Mouse (Mus musculus) megakaryocyte-erythroid progenitor cell, adult 5-6 weeks (primary cell): ENCODE results near the gene Gpsm2. TPM values are rescaled to one million over a fixed set of nuclear protein-coding genes. Genes with fewer than 3 reads are reported as not detected.
"Not testable (repeated sequence)": the region's sequence is repeated elsewhere in the genome, so short reads cannot be mapped to it uniquely, and the experiment has no call there.

Source experiments
- ATAC-seq: replicated peaks from 2 replicates; pipeline ENCODE4 v1.8.0; 2016; ENCODE audit warnings: mild to moderate bottlenecking, inconsistent platforms; ENCODE audit not compliant: severe bottlenecking, poor library complexity, low FRiP score, low TSS enrichment
- total RNA-seq, 2 experiments: library from RNA; stranded (forward) in 1 of 2; stranded (reverse) in 1 of 2; fragments of 200-1000, 215-1000 nt in 1 of 2; fragments of >200 nt in 1 of 2; fragmentation: Nextera tagmentation in 1 of 2; gene quantifications; 2 replicates each; pipeline ENCODE4 v1.2.3; 2014 to 2017

Gene Gpsm2
- total RNA-seq, 2 experiments from 2014 or later, result 35.5 to 56.2 TPM

- not testable (repeated sequence) for ATAC-seq
Measured at GRCm38 (mm10) chr3:108683597-108683996, 38.5 kb downstream of the Gpsm2 start.

GRCm38 (mm10) chr3:108681004-108681403 lies 41.1 kb downstream of the Gpsm2 start:
- no peak for ATAC-seq

GRCm38 (mm10) chr3:108676616-108677015 lies 45.5 kb downstream of the Gpsm2 start:
- no peak for ATAC-seq

GRCm38 (mm10) chr3:108660941-108661340 lies 61.2 kb downstream of the Gpsm2 start:
- no peak for ATAC-seq

DNA sequence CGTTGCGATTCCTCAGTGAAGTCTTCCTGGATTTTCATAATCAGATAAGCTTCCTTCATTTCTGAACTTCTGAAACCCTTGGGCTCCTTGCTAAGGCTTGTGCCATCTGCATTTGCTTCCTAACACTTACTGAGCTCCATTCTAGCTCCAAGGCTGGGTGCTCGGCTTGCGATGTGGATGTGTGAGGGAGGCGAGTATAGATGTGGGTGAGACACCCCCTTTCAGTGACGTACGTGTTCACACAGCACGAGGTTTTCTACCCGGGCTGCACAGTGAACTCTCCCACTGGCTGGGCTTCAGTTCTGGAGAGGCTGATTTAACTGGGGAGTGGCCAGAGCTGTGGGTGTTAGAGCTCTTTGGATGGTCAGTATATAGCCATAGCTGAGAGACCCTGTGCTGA lies 63.5 kb downstream of the Gpsm2 start:
- ATAC-seq, result no peak

GRCm38 (mm10) chr3:108655486-108655885 lies 66.6 kb downstream of the Gpsm2 start:
- ATAC-seq, result no peak

DNA sequence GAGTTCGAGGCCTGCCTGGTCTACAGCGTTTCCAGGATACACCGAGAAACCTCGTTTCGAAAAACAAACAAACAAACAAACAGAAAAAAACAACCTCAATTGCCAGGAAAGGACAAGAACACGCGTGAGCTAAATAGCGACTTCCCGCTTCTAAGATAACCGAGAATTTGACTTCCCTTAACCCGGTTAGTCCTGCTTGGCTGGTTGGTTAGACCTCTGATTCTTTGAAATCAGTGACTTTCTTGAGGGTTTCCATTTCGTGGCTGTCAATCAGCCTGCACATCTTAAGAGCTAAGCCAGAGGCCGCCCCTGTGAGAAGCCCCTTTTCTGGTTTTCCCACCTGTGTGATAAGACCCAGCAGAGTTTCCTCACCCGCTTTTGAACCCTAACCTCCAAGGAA lies 67.5 kb downstream of the Gpsm2 start:
- ATAC-seq, result 0 out of 2 replicates have a peak, but pooled peaks have one; percentile 20

GRCm38 (mm10) chr3:108653710-108654379 lies 68.3 kb downstream of the Gpsm2 start, which contains the start of gene Clcc1:
Gene Clcc1, plus strand, starts transcription at chr3:108653913.
- ATAC-seq, result peak; percentile 86

DNA sequence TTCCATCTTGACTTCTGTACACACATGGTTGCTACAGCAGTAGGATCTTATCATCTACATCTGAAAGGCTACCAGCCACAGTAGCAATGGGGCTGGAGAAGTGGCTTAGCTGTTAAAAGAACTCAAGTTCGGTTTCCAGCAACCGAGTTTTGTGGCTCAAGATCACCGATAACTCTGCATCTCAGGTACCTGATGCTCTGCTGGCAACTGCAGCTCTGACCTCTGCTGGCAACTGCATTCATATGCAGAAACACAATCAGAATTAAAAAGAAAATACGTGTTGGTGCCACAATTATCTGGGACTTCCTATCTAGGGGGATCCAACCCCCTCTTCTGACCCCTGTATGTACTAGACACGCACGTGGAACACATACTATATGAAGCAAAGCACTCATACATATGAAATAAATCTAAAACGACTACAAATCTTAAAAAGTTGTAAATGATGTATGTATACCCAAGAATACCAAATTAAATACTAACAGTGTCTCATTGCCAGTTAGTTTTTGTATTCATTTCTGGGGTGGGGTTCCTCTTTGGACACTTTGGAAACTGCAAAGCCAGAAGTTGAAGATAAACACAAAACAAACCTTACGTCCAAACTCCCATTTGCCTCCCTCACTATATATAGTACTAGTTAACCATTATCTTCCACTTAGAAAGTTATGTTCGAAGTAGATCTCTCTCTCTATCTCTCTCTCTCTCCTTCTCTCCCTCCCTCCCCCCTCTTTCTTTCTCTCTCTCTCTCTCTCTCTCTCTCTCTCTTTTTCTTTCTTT lies 69.1 kb downstream of the Gpsm2 start:
- peak; percentile 49 for ATAC-seq

GRCm38 (mm10) chr3:108647681-108648080 lies 74.4 kb downstream of the Gpsm2 start:
- ATAC-seq, result not testable (repeated sequence)

DNA sequence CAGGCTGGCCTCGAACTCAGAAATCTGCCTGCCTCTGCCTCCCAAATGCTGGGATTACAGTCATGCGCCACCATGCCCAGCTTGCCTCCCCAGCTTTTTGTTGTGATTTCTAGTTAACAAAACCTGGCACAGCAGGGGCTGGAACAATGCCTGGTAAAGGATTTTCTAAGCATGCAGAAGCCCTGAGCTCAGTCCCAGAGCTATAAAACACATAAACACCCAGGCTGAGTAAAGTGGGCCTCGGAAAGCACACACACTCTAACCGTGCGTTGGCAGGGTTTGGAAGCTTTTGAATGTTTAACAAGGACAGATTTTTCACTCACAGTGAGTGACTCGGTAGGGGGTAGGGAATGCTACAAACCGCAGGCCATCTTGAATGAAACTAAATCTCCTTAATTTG lies 76.1 kb downstream of the Gpsm2 start:
- no peak for ATAC-seq

DNA sequence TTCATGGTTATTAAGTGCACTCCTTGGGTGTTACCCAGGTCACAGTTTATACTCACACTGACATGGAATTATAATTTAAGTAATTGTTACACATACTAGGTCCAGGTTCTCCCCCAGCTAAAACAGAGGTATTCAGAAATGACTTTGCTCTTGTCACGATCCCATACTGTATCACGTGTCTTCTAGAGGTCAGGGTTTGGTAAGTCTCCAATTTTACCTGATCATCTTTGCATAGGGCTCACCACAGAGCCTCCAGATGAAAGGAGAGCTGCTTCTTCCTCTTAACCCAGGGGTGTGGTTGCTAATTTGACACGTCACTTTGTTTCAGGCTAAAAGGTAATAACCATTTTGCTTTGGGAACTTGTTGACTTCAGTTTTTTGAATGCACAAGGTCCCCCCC lies 77.3 kb downstream of the Gpsm2 start:
- ATAC-seq, result no peak

- no peak for ATAC-seq
Measured at GRCm38 (mm10) chr3:108640998-108641397, 81.1 kb downstream of the Gpsm2 start.

GRCm38 (mm10) chr3:108639412-108639811 lies 82.7 kb downstream of the Gpsm2 start:
- 0 out of 2 replicates have a peak, but pooled peaks have one; percentile 22 for ATAC-seq

GRCm38 (mm10) chr3:108634761-108635160 lies 87.3 kb downstream of the Gpsm2 start:
- no peak for ATAC-seq

Other genes starting within 250 kb of the Gpsm2 start
- gene 1700013F07Rik, start 188.2 kb downstream of the Gpsm2 start, total RNA-seq (2014; fragmentation: Nextera tagmentation), result not detected in 2 replicates
- not detected in 2 replicates for gene 1700013F07Rik, start 188.2 kb downstream of the Gpsm2 start, total RNA-seq (2017)
- 0.49 TPM in 1 of 2 replicates, not detected in the other for gene 5330417C22Rik, start 185.8 kb downstream of the Gpsm2 start, total RNA-seq (2014; fragmentation: Nextera tagmentation)
- 5.0 TPM in 1 of 2 replicates, not detected in the other for gene 5330417C22Rik, start 185.8 kb downstream of the Gpsm2 start, total RNA-seq (2017)
- 8.1 and 15.6 TPM in 2 replicates for gene Tmem167b, start 159.8 kb downstream of the Gpsm2 start, total RNA-seq (2014; fragmentation: Nextera tagmentation)
- gene Tmem167b, start 159.8 kb downstream of the Gpsm2 start, total RNA-seq (2017), result 29.1 and 36.7 TPM in 2 replicates
- 8.2 and 16.8 TPM in 2 replicates for gene Taf13, start 150.6 kb downstream of the Gpsm2 start, total RNA-seq (2014; fragmentation: Nextera tagmentation)
- gene Taf13, start 150.6 kb downstream of the Gpsm2 start, total RNA-seq (2017), result 9.3 and 16.8 TPM in 2 replicates
- gene Wdr47, start 131.0 kb downstream of the Gpsm2 start, total RNA-seq (2014; fragmentation: Nextera tagmentation), result 3.9 and 7.8 TPM in 2 replicates
- 5.4 and 19.6 TPM in 2 replicates for gene Wdr47, start 131.0 kb downstream of the Gpsm2 start, total RNA-seq (2017)
- gene Clcc1, start 68.4 kb downstream of the Gpsm2 start, total RNA-seq (2014; fragmentation: Nextera tagmentation), result 24.2 and 34.0 TPM in 2 replicates
- 82.8 and 91.3 TPM in 2 replicates for gene Clcc1, start 68.4 kb downstream of the Gpsm2 start, total RNA-seq (2017)
- 1.3 and 2.0 TPM in 2 replicates for gene Aknad1, start 17.3 kb upstream of the Gpsm2 start, total RNA-seq (2014; fragmentation: Nextera tagmentation)
- gene Aknad1, start 17.3 kb upstream of the Gpsm2 start, total RNA-seq (2017), result 1.0 TPM in 1 of 2 replicates, not detected in the other
- gene Stxbp3, start 118.2 kb upstream of the Gpsm2 start, total RNA-seq (2014; fragmentation: Nextera tagmentation), result 46.7 and 47.5 TPM in 2 replicates
- gene Stxbp3, start 118.2 kb upstream of the Gpsm2 start, total RNA-seq (2017), result 56.6 and 61.3 TPM in 2 replicates
- gene Fndc7, start 167.7 kb upstream of the Gpsm2 start, total RNA-seq (2014; fragmentation: Nextera tagmentation), result not detected in 2 replicates
- gene Fndc7, start 167.7 kb upstream of the Gpsm2 start, total RNA-seq (2017), result not detected in 2 replicates
- gene Prpf38b, start 189.4 kb upstream of the Gpsm2 start, total RNA-seq (2014; fragmentation: Nextera tagmentation), result 138 and 220 TPM in 2 replicates
- gene Prpf38b, start 189.4 kb upstream of the Gpsm2 start, total RNA-seq (2017), result 307 and 371 TPM in 2 replicates
- gene Henmt1, start 217.6 kb upstream of the Gpsm2 start, total RNA-seq (2014; fragmentation: Nextera tagmentation), result not detected in 2 replicates
- not detected in 2 replicates for gene Henmt1, start 217.6 kb upstream of the Gpsm2 start, total RNA-seq (2017)
- not detected in 2 replicates for gene Gm9857, start 218.1 kb upstream of the Gpsm2 start, total RNA-seq (2014; fragmentation: Nextera tagmentation)
- not detected in 2 replicates for gene Gm9857, start 218.1 kb upstream of the Gpsm2 start, total RNA-seq (2017)